Mouse (Mus musculus): ENCODE data around the gene Eno3.

- TF ChIP-seq CTCF (IDR thresholded peaks at IDR 0.05; ENCODE audit: low read depth) (no peak), EP300 (IDR thresholded peaks at IDR 0.05; ENCODE audit: low read depth) (peak; percentile 80)
Observed at GRCm38 (mm10) chr11:70648512-70648911, 8.5 kb upstream of the Eno3 start.
